Mouse (Mus musculus): ENCODE measurements around the gene Galnt7. TPM values are rescaled to one million over a fixed set of nuclear protein-coding genes. Genes with fewer than 3 reads are reported as not detected.
A peak's percentile ranks its signal among the peaks of the same experiment; 100 is the strongest.

Gene Galnt7
- total and polyA plus RNA-seq, 3 experiments, result 2.7 to 31.2 (median 19.0) TPM

GRCm38 (mm10) chr8:57540951-57541350 lies 111.9 kb downstream of the Galnt7 start:
- Histone ChIP-seq H3K4me1 (ENCODE audit: insufficient read depth, low read depth, low read length) (peaks cover 3% of the 10 kb centered on the region; the same call in 1 of the 2 replicates), H3K9me3 (replicated peaks) (no peaks in the 10 kb centered on the region), H3K27me3 (ENCODE audit: insufficient read depth, low read length) (no peaks in the 10 kb centered on the region), H3K36me3 (replicated peaks) (peaks cover 49% of the 10 kb centered on the region), H3K4me3 (ENCODE audit: low read depth, low read length) (no peak overlapping the region)
- ATAC-seq (ENCODE audit: extremely low read depth, insufficient number of reproducible peaks, low FRiP score, poor library complexity, severe bottlenecking) (no peak), DNase-seq (ENCODE audit: low spot score) (no peak)
- TF ChIP-seq GATA1 (IDR thresholded peaks at IDR 0.05; ENCODE audit: borderline replicate concordance, low read length) (no peak), GATA2 (IDR thresholded peaks at IDR 0.05; ENCODE audit: borderline replicate concordance, low read depth, low read length) (no peak), POLR2AphosphoS5 (IDR thresholded peaks at IDR 0.05; ENCODE audit: insufficient replicate concordance, low read depth, low read length) (no peak), TAL1 (conservative IDR thresholded peaks at IDR 0.05; ENCODE audit: low read depth, low read length) (no peak)

GRCm38 (mm10) chr8:57540110-57540838 lies 112.6 kb downstream of the Galnt7 start:
- H3K4me1 ChIP-seq (ENCODE audit: insufficient read depth, low read depth, low read length), result peaks cover 3% of the 10 kb centered on the region; the same call in 1 of the 2 replicates
- H3K27me3 ChIP-seq (ENCODE audit: insufficient read depth, low read length), result no peaks in the 10 kb centered on the region
- H3K9me3 ChIP-seq (replicated peaks), result no peaks in the 10 kb centered on the region
- no peak overlapping the region for H3K4me3 ChIP-seq (ENCODE audit: low read depth, low read length)
- peak; percentile 11 for DNase-seq (ENCODE audit: low spot score)
- H3K36me3 ChIP-seq (replicated peaks), result peaks cover 54% of the 10 kb centered on the region
- peak; percentile 64; the same call in 1 of the 2 replicates for TF ChIP-seq CTCF (IDR thresholded peaks at IDR 0.05; ENCODE audit: low read depth, low read length)
- no peak for TF ChIP-seq GATA2 (IDR thresholded peaks at IDR 0.05; ENCODE audit: borderline replicate concordance, low read depth, low read length)
- no peak for ATAC-seq (ENCODE audit: extremely low read depth, insufficient number of reproducible peaks, low FRiP score, poor library complexity, severe bottlenecking)

GRCm38 (mm10) chr8:57538601-57539000 lies 114.2 kb downstream of the Galnt7 start:
- no peak for ATAC-seq (ENCODE audit: extremely low read depth, insufficient number of reproducible peaks, low FRiP score, poor library complexity, severe bottlenecking)

GRCm38 (mm10) chr8:57536167-57536566 lies 116.7 kb downstream of the Galnt7 start:
- TF ChIP-seq POLR2AphosphoS5 (IDR thresholded peaks at IDR 0.05; ENCODE audit: insufficient replicate concordance, low read depth, low read length) (no peak), GATA1 (IDR thresholded peaks at IDR 0.05; ENCODE audit: borderline replicate concordance, low read length) (no peak), GATA2 (IDR thresholded peaks at IDR 0.05; ENCODE audit: borderline replicate concordance, low read depth, low read length) (no peak), TAL1 (conservative IDR thresholded peaks at IDR 0.05; ENCODE audit: low read depth, low read length) (no peak), CTCF (IDR thresholded peaks at IDR 0.05; ENCODE audit: low read depth, low read length) (no peak)
- no peaks in the 10 kb centered on the region for H3K9me3 ChIP-seq (replicated peaks)
- H3K4me3 ChIP-seq (ENCODE audit: low read depth, low read length), result no peak overlapping the region
- ATAC-seq (ENCODE audit: extremely low read depth, insufficient number of reproducible peaks, low FRiP score, poor library complexity, severe bottlenecking), result no peak
- DNase-seq (ENCODE audit: low spot score), result no peak
- no peaks in the 10 kb centered on the region for H3K27me3 ChIP-seq (ENCODE audit: insufficient read depth, low read length)
- H3K36me3 ChIP-seq (replicated peaks), result peaks cover 59% of the 10 kb centered on the region
- peaks cover 3% of the 10 kb centered on the region; the same call in 1 of the 2 replicates for H3K4me1 ChIP-seq (ENCODE audit: insufficient read depth, low read depth, low read length)

More at GRCm38 (mm10) chr8:57538601-57539000, 114.2 kb downstream of the Galnt7 start:
- peaks cover 3% of the 10 kb centered on the region; the same call in 1 of the 2 replicates for H3K4me1 ChIP-seq (ENCODE audit: insufficient read depth, low read depth, low read length)
- H3K9me3 ChIP-seq (replicated peaks), result no peaks in the 10 kb centered on the region
- H3K4me3 ChIP-seq (ENCODE audit: low read depth, low read length), result no peak overlapping the region
- TF ChIP-seq TAL1 (conservative IDR thresholded peaks at IDR 0.05; ENCODE audit: low read depth, low read length), result no peak
- no peak for TF ChIP-seq GATA2 (IDR thresholded peaks at IDR 0.05; ENCODE audit: borderline replicate concordance, low read depth, low read length)
- no peak for TF ChIP-seq POLR2AphosphoS5 (IDR thresholded peaks at IDR 0.05; ENCODE audit: insufficient replicate concordance, low read depth, low read length)
- no peak for TF ChIP-seq CTCF (IDR thresholded peaks at IDR 0.05; ENCODE audit: low read depth, low read length)
- no peak for TF ChIP-seq GATA1 (IDR thresholded peaks at IDR 0.05; ENCODE audit: borderline replicate concordance, low read length)
- no peak for DNase-seq (ENCODE audit: low spot score)
- no peaks in the 10 kb centered on the region for H3K27me3 ChIP-seq (ENCODE audit: insufficient read depth, low read length)
- H3K36me3 ChIP-seq (replicated peaks), result peaks cover 58% of the 10 kb centered on the region

GRCm38 (mm10) chr8:57534495-57534894 lies 118.3 kb downstream of the Galnt7 start:
- ATAC-seq (ENCODE audit: extremely low read depth, insufficient number of reproducible peaks, low FRiP score, poor library complexity, severe bottlenecking), result no peak

DNA sequence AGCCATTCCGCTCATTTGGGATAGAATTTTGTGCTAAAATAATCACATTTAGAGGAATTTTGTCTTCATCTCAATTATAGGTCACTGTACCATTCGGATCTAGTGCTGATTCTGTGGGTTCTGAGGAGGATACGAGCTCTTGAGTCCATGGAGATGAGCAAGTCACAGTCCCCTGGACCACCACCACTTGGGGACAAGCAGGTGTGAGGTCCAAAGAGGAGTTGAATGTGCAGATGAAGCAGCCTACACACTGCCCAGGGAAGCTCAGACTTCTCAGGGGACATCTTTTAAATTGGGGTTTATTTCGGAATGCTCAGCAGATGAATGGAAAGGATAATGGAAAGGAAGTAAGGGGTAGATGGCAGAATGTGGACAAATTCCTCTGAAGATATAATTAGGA lies 119.7 kb downstream of the Galnt7 start:
- Histone ChIP-seq H3K27me3 (ENCODE audit: insufficient read depth, low read length) (no peaks in the 10 kb centered on the region), H3K9me3 (replicated peaks) (no peaks in the 10 kb centered on the region), H3K4me1 (ENCODE audit: insufficient read depth, low read depth, low read length) (peaks cover 11% of the 10 kb centered on the region), H3K36me3 (replicated peaks) (peaks cover 58% of the 10 kb centered on the region), H3K4me3 (ENCODE audit: low read depth, low read length) (no peak overlapping the region)
- DNase-seq (ENCODE audit: low spot score) (no peak), ATAC-seq (ENCODE audit: extremely low read depth, insufficient number of reproducible peaks, low FRiP score, poor library complexity, severe bottlenecking) (no peak)
- TF ChIP-seq GATA2 (IDR thresholded peaks at IDR 0.05; ENCODE audit: borderline replicate concordance, low read depth, low read length), result no peak

More at GRCm38 (mm10) chr8:57534495-57534894, 118.3 kb downstream of the Galnt7 start:
- Histone ChIP-seq H3K4me1 (ENCODE audit: insufficient read depth, low read depth, low read length) (peaks cover 11% of the 10 kb centered on the region), H3K9me3 (replicated peaks) (no peaks in the 10 kb centered on the region), H3K36me3 (replicated peaks) (peaks cover 60% of the 10 kb centered on the region), H3K4me3 (ENCODE audit: low read depth, low read length) (no peak overlapping the region), H3K27me3 (ENCODE audit: insufficient read depth, low read length) (no peaks in the 10 kb centered on the region)
- DNase-seq (ENCODE audit: low spot score), result no peak
- TF ChIP-seq GATA2 (IDR thresholded peaks at IDR 0.05; ENCODE audit: borderline replicate concordance, low read depth, low read length) (no peak), POLR2AphosphoS5 (IDR thresholded peaks at IDR 0.05; ENCODE audit: insufficient replicate concordance, low read depth, low read length) (no peak), GATA1 (IDR thresholded peaks at IDR 0.05; ENCODE audit: borderline replicate concordance, low read length) (no peak), TAL1 (conservative IDR thresholded peaks at IDR 0.05; ENCODE audit: low read depth, low read length) (no peak), CTCF (IDR thresholded peaks at IDR 0.05; ENCODE audit: low read depth, low read length) (no peak)

Data from G1E (cell line).